Mouse (Mus musculus) embryonic facial prominence, embryonic 13.5 days (tissue): ENCODE results near the gene Ahdc1. TPM values are rescaled to one million over a fixed set of nuclear protein-coding genes. Genes with fewer than 3 reads are reported as not detected.

ENCODE experiments used
- ATAC-seq: fragments of 200-750 bp; cut with Nextera tagmentation; 2 replicates; pipeline ENCODE4 v1.8.0; 2017; ENCODE audit warnings: low read depth; ENCODE audit not compliant: insufficient number of reproducible peaks, insufficient read depth, low FRiP score, low TSS enrichment
- H3K27ac ChIP-seq: fragments of 300-500 bp; sonication (generic); 2 replicates; pipeline ENCODE4 v1.5.1; 2015; ENCODE audit warnings: moderate library complexity, mild to moderate bottlenecking, inconsistent platforms
- H3K27me3 ChIP-seq: fragments of 300-500 bp; sonication (generic); 2 replicates; pipeline ENCODE4 v1.6.1; 2015; ENCODE audit warnings: mild to moderate bottlenecking, inconsistent platforms
- H3K36me3 ChIP-seq: fragments of 300-500 bp; sonication (generic); 2 replicates; pipeline ENCODE4 v1.6.1; 2015; ENCODE audit warnings: mild to moderate bottlenecking, inconsistent platforms
- H3K4me1 ChIP-seq: fragments of 300-500 bp; sonication (generic); 2 replicates; pipeline ENCODE4 v1.6.1; 2015; ENCODE audit warnings: inconsistent platforms
- H3K4me2 ChIP-seq: fragments of 300-500 bp; sonication (generic); 2 replicates; pipeline ENCODE4 v1.6.1; 2015; ENCODE audit warnings: moderate library complexity, mild to moderate bottlenecking, inconsistent platforms
- H3K4me3 ChIP-seq: fragments of 300-500 bp; sonication (generic); 2 replicates; pipeline ENCODE4 v1.5.1; 2015; ENCODE audit warnings: mild to moderate bottlenecking, inconsistent platforms
- H3K9ac ChIP-seq: fragments of 300-500 bp; sonication (generic); 2 replicates; pipeline ENCODE4 v1.6.1; 2015; ENCODE audit warnings: mild to moderate bottlenecking, inconsistent platforms
- H3K9me3 ChIP-seq: fragments of 300-500 bp; sonication (generic); 2 replicates; pipeline ENCODE4 v1.6.1; 2016; ENCODE audit warnings: inconsistent platforms
- WGBS: fragments of 180-500 bp; shearing (Covaris S2); methylation state at CpG from one replicate; pipeline ENCODE4 v1.1.7; 2015; ENCODE audit warnings: mixed read lengths; 5-methylcytosine and 5-hydroxymethylcytosine counted together
- polyA plus RNA-seq: library from polyadenylated mRNA; unstranded; fragments of >200 nt; fragmentation: Nextera tagmentation; extraction: Ambion mirVana; gene quantifications from 2 replicates; pipeline ENCODE4 v1.2.1, GENCODE M21; 2015

Ahdc1 gene
- polyA plus RNA-seq, 1 experiment from 2014 or later: 12.8 TPM

DNA sequence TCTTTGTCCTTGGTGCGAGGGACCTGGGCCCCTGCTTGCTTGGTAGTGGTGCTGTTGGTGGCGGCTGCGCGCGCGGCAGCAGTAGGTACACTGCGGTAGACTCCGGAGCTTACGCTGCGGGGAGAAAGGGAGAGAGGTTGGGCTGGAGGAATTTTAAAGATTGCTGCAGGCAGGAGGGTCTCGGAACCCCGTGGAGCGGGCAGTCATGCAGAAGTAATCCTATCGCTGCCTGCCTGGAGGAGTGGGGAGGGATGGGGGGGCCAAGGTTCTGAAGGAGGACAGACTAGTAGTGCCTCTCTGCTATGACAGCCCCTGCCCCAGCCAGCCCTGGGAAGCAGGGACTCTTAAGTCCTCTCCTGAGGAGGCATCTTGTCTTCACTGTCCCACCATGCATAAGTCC is 11.2 kb downstream of the Ahdc1 start:
- ATAC-seq: no peak
- Histone ChIP-seq H3K4me3 (peak overlapping the region; percentile 16), H3K9me3 (no peaks in the 10 kb centered on the region), H3K36me3 (0 out of 2 replicates have a peak, but pooled peaks cover under 1% of the 10 kb centered on the region), H3K4me2 (peak overlapping the region; percentile 53), H3K27me3 (no peaks in the 10 kb centered on the region), H3K9ac (peak overlapping the region; percentile 58), H3K4me1 (peaks cover 100% of the 10 kb centered on the region), H3K27ac (peak overlapping the region; percentile 85)
- WGBS: 15% methylated on average over 14 of the region's 14 CpGs

DNA sequence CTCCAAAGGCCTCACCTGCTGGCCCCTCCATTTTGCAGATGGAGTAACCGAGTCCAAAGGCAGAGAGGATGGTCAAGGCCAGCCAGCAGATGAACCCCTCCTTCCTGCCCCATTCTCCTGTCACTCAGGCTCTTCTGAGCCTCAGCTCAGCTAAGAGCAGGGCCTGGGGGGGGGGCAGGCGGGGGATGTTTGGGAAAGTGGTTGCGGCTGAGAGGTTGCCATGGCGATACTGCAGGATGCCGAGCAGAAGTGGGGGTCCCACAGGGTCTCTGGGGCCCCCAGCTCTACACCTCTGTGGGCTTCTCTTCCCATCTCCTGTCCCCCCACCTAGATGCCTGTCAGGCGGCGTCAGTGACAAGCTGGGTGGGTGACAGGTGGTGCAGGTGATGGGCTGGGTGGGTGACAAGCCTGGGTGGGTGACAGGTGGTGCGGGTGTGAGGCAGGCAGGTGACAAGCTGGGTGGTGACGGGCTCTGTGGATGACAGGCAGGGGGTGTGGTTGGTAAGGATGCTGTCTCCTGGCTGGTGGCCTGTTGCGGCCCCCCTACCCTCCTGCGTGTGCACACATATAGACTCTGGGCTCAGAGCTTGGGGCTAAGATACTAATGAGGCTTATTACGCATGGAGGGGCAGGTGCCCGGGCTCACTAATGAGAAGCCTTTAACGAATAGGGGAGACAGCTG is 12.0 kb downstream of the Ahdc1 start:
- Histone ChIP-seq H3K4me1 (peaks cover 99% of the 10 kb centered on the region), H3K4me3 (no peak overlapping the region)

DNA sequence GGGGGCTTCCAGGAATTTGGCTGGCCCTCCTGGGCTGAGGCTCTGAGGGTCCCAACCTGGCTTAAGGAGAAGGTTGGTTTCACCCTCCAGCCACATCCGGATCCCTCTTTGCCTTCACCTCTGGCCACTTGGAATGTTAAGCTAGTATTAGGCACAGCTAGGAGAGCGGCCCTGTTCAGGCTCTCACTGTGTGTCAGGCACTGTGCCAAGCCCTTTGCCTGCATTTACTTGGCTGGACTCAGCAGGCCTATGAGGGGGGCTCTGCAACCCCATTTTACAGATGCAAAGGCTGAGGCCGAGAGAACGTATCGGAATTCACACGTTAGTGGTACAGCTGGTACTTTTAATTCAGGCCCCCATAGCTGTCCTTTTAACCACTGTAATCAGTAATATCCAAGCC is 12.6 kb downstream of the Ahdc1 start:
- no peaks in the 10 kb centered on the region for H3K27me3 ChIP-seq
- H3K4me2 ChIP-seq: no peak overlapping the region
- no peak overlapping the region for H3K4me3 ChIP-seq
- H3K4me1 ChIP-seq: peaks cover 98% of the 10 kb centered on the region
- no peaks in the 10 kb centered on the region for H3K9me3 ChIP-seq
- H3K27ac ChIP-seq: peak overlapping the region; percentile 90
- peaks cover 11% of the 10 kb centered on the region; the same call in 1 of the 2 replicates for H3K36me3 ChIP-seq
- 80% methylated on average over 6 of the region's 6 CpGs for WGBS
- H3K9ac ChIP-seq: no peak overlapping the region
- ATAC-seq: no peak

More for the DNA sequence above, 12.0 kb downstream of the Ahdc1 start:
- 64% methylated on average over 14 of the region's 14 CpGs for WGBS
- peak overlapping the region; percentile 85; the same call in 1 of the 2 replicates for H3K27ac ChIP-seq
- H3K9me3 ChIP-seq: no peaks in the 10 kb centered on the region
- H3K27me3 ChIP-seq: no peaks in the 10 kb centered on the region
- ATAC-seq: no peak
- no peak overlapping the region for H3K4me2 ChIP-seq
- peaks cover 9% of the 10 kb centered on the region; the same call in 1 of the 2 replicates for H3K36me3 ChIP-seq
- H3K9ac ChIP-seq: no peak overlapping the region

DNA sequence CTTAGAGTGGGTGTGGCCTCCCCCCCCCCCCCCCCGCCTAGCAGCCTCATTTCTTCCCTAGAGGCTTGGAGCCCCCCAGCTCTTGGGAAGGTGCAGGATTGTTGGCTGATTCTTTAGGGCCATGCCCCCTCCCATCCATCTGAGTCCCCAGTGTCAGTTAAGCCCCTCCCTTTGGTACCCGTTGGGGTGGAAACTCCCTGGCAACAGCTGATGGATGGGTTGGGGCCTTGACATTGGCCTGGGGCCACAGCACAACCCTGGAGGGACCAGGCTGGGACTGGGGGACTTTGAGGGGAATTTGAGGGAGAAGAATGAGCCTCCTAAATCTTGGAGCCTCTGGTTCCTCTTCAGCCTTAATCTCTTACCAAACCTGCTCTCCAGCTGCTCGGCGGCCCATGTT is 13.3 kb downstream of the Ahdc1 start:
- no peak overlapping the region for H3K4me3 ChIP-seq
- H3K9ac ChIP-seq: no peak overlapping the region
- peak overlapping the region; percentile 90 for H3K27ac ChIP-seq

DNA sequence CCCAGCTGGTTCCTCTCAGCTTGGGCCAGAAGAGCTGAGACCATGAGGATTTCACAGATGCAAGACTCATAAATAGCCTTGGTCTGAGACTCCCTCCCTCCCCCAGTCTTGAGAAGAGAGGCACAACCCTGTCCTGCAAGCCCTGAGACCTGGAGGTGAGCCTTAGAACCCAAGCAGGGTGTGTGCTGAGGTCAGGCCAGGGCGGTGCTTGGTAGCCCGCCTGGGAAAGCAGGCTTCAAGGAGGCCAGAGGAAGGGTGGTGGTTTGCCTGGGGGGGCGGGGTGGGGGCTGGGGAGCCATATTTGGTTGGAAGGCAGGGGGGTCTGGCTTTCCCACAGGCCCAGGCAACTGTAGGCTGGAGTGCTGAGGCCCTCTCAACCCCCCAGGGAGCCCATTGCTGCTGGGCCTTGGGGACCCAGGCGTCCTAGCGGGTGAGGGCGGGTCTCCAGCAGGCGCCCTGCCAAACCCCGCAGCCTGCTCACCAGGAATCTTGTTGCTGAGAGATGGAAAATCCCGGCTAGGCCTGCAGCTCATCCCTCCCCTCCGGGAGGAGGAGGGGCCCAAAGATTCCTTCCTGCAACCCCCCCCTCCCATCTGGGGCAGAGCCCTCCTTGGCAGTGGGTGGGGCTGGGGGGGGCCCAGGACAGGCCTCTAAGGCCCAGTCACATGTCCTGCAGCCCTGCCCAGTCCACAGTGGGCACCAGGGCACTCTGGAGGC is 14.1 kb downstream of the Ahdc1 start:
- Histone ChIP-seq H3K36me3 (peaks cover 11% of the 10 kb centered on the region; the same call in 1 of the 2 replicates), H3K9ac (peak overlapping the region; percentile 59), H3K4me1 (peaks cover 98% of the 10 kb centered on the region), H3K4me2 (peak overlapping the region; percentile 48), H3K27me3 (no peaks in the 10 kb centered on the region), H3K27ac (peak overlapping the region; percentile 90), H3K4me3 (no peak overlapping the region), H3K9me3 (no peaks in the 10 kb centered on the region)
- WGBS: 8% methylated on average over 10 of the region's 10 CpGs
- ATAC-seq: peak; percentile 12; the same call in 1 of the 2 replicates

More for the DNA sequence above, 13.3 kb downstream of the Ahdc1 start:
- 31% methylated on average over 3 of the region's 4 CpGs for WGBS
- H3K36me3 ChIP-seq: peaks cover 11% of the 10 kb centered on the region; the same call in 1 of the 2 replicates
- H3K4me2 ChIP-seq: peak overlapping the region; percentile 48
- no peaks in the 10 kb centered on the region for H3K9me3 ChIP-seq
- peaks cover 98% of the 10 kb centered on the region for H3K4me1 ChIP-seq
- no peaks in the 10 kb centered on the region for H3K27me3 ChIP-seq
- no peak for ATAC-seq

DNA sequence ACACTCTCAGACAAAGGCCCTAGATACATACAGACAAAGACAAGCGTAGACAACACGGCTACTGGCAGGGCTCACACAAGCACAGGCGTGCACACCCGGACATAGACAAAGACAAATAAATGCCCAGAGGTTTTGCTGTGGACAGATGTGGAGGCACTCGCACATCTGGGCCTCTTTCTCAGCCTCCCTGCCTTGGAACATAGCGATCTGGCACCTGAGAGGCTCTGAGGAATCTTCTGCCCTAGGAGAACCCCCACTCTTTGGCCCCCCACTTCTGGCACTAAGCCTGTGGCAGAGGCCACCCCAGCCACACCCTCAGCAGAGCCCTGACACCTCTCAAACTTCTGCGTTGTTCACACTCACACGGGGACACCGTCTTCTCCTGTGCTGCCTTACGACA is 15.2 kb downstream of the Ahdc1 start:
- no peaks in the 10 kb centered on the region for H3K9me3 ChIP-seq
- peak overlapping the region; percentile 90 for H3K27ac ChIP-seq
- peaks cover 87% of the 10 kb centered on the region for H3K4me1 ChIP-seq
- no peaks in the 10 kb centered on the region for H3K27me3 ChIP-seq
- H3K9ac ChIP-seq: peak overlapping the region; percentile 59
- WGBS: 65% methylated on average over 10 of the region's 10 CpGs
- H3K4me2 ChIP-seq: peak overlapping the region; percentile 48; the same call in 1 of the 2 replicates
- H3K4me3 ChIP-seq: no peak overlapping the region
- H3K36me3 ChIP-seq: peaks cover 11% of the 10 kb centered on the region; the same call in 1 of the 2 replicates
- no peak for ATAC-seq

DNA sequence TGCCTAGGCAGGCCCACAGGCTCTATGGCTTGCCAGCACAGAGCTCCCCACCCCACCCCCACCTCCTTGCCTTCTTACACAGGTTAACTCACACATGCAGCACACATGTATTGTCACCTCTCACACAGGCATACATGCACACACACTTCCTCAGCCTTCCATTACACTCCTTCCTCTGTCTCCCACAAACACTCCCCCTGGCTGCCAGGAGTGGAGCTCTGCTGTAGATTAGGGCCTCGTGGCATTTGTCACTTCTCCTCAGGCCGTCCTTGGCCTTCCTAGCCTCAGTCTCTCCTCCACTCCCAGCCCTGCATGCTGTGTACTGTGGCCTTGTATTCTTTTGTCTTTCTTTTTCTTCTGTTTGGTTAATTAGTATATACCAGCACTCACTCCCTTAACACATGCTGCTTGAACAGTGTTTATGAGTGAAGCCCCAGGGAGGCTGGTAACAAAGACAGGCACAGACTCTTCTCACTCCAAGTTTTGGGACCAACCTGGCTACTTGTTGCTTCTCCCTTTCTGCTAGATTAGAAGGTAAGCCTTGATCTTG is 15.8 kb downstream of the Ahdc1 start:
- H3K27me3 ChIP-seq: no peaks in the 10 kb centered on the region
- peaks cover 13% of the 10 kb centered on the region; the same call in 1 of the 2 replicates for H3K36me3 ChIP-seq
- ATAC-seq: no peak
- peak overlapping the region; percentile 59; the same call in 1 of the 2 replicates for H3K9ac ChIP-seq
- no peak overlapping the region for H3K4me3 ChIP-seq
- H3K4me2 ChIP-seq: 0 out of 2 replicates have a peak overlapping the region, but pooled peaks have one; percentile 48
- peak overlapping the region; percentile 90 for H3K27ac ChIP-seq
- 24% methylated on average over 2 of the region's 2 CpGs for WGBS
- peaks cover 81% of the 10 kb centered on the region for H3K4me1 ChIP-seq
- no peaks in the 10 kb centered on the region for H3K9me3 ChIP-seq

DNA sequence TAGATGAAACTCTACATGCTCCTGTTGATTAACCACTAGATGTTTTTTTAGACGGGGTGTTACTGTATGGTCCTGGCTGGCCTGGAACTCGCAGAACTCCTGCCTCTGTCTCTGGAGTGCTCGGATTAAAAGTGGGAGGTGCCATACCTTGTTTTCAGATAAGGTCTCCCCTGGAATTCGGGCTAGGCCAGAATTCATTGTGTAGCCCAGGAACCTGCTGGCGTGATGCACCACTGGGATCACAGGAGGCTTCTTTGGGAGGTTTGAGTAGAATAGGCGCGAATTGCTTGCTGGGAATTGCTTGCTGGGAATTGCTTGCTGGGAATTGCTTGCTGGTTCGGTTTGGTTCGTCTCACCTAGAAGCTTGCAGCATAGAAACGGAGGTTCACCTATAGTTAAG is 16.7 kb downstream of the Ahdc1 start:
- H3K36me3 ChIP-seq: peaks cover 14% of the 10 kb centered on the region; the same call in 1 of the 2 replicates
- H3K4me3 ChIP-seq: no peak overlapping the region
- 71% methylated on average over 10 of the region's 10 CpGs for WGBS
- no peak overlapping the region; the same call in 1 of the 2 replicates for H3K27ac ChIP-seq
- H3K4me1 ChIP-seq: peaks cover 73% of the 10 kb centered on the region
- H3K9ac ChIP-seq: no peak overlapping the region
- H3K27me3 ChIP-seq: no peaks in the 10 kb centered on the region
- no peak for ATAC-seq
- no peak overlapping the region for H3K4me2 ChIP-seq
- no peaks in the 10 kb centered on the region for H3K9me3 ChIP-seq

DNA sequence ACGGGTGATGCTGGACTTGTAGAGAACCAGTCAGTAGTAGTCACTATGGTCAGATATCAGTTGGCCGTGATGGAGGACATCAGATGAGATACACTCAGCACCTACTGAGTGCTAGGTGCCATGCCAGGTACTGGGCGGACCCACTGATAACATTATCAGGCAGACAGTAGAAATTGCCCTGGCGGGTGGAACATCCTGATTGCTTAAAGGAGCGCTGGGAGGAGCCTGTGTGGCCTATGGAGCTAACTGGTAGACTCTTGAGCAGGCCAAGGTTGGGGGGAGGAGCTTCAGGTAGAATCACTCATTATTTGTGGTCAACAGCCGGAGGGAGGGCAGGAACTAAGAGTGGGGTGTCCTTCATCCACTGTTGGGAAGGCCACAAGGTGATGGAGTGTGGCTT is 17.1 kb downstream of the Ahdc1 start:
- no peak for ATAC-seq
- H3K4me1 ChIP-seq: peaks cover 68% of the 10 kb centered on the region
- H3K27me3 ChIP-seq: no peaks in the 10 kb centered on the region
- no peaks in the 10 kb centered on the region for H3K9me3 ChIP-seq
- H3K27ac ChIP-seq: no peak overlapping the region
- peaks cover 14% of the 10 kb centered on the region; the same call in 1 of the 2 replicates for H3K36me3 ChIP-seq
- no peak overlapping the region for H3K9ac ChIP-seq
- no peak overlapping the region for H3K4me2 ChIP-seq
- 86% methylated on average over 6 of the region's 6 CpGs for WGBS
- H3K4me3 ChIP-seq: no peak overlapping the region

DNA sequence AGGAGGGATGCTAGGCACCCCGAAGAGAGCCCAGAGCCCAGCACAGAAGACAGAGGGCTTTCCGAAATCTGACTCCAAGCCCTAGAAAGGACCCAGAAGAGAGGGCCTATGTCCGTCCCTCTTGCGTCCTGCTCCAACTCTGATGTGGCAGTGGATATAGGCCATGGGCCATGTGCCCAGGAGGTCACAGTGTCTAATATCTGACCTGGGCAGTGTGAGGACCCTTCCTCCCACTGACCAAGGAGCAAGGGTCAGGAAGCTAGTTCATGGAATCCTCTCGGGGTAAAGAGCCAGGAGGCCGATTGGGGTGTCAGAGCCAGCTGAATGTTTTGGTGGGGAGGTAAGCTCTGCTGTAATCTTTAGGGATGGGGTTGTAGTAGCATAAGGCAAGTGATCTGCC is 17.8 kb downstream of the Ahdc1 start:
- Histone ChIP-seq H3K9me3 (no peaks in the 10 kb centered on the region), H3K4me2 (no peak overlapping the region), H3K36me3 (peaks cover 14% of the 10 kb centered on the region; the same call in 1 of the 2 replicates), H3K27ac (no peak overlapping the region), H3K4me3 (no peak overlapping the region), H3K4me1 (peaks cover 61% of the 10 kb centered on the region), H3K27me3 (no peaks in the 10 kb centered on the region), H3K9ac (no peak overlapping the region)
- no peak for ATAC-seq
- WGBS: 69% methylated on average over 6 of the region's 6 CpGs

DNA sequence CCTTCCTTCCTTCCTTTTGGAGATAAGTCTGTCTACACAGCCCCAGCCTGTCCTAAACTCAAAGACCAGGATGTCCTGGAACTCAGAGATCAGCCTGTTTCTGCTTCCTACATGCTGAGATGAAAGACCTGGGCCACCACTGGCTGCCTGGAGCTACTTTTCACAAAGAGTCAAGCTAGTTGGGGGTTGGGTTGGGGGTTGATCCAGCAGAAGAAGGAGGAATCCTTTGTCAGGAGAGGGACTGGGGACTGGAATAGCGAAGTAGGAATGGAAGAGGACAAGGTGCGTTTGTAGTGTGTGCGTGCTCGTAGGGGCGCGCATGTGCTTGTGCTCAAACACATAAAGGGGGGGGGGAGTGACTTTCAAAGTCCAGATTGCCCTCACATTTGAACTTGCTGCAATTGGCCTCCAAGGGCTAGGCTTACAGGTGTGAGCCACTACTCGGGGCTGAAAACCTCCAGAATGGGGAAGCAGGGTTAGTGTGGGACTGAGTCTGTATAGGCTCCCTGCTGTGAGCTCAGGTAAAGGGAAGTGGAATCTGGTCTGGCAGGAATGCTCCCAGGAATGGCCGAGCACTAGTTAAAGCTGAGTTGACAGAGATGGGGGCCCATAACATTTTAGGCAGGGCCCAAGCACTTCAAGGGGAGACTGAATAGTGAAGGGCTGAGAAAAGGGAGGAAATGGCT is 21.5 kb downstream of the Ahdc1 start:
- Histone ChIP-seq H3K4me3 (no peak overlapping the region), H3K36me3 (peaks cover 20% of the 10 kb centered on the region; the same call in 1 of the 2 replicates), H3K9me3 (no peaks in the 10 kb centered on the region), H3K27me3 (peaks cover 9% of the 10 kb centered on the region; the same call in 1 of the 2 replicates), H3K9ac (no peak overlapping the region), H3K4me2 (no peak overlapping the region), H3K27ac (no peak overlapping the region), H3K4me1 (peaks cover 34% of the 10 kb centered on the region)
- 85% methylated on average over 8 of the region's 8 CpGs for WGBS
- ATAC-seq: no peak
